Mouse (Mus musculus): ENCODE measurements around the gene Cbs. TPM values are rescaled to one million over a fixed set of nuclear protein-coding genes. Genes with fewer than 3 reads are reported as not detected.

Gene Cbs
- total RNA-seq (2021), result 1 to 10 TPM; 3.4 to 4.9 TPM
- long read RNA-seq, experiment 1, full-length matches to known transcripts, result 2 of 2 reads
- long read RNA-seq, experiment 1, partial matches to known transcripts, result 0 of 2 reads
- long read RNA-seq, experiment 1, other reads (novel, unspliced or antisense), result 0 of 2 reads
- long read RNA-seq, experiment 2, partial matches to known transcripts, result 0 of 2 reads
- long read RNA-seq, experiment 2, other reads (novel, unspliced or antisense), result 1 of 2 reads

GRCm38 (mm10) chr17:31636942-31637811 is at the start of gene Cbs:
TSS of gene Cbs (minus strand) at chr17:31637238.
- DNase-seq, result peak; percentile 84 to 89

- peak; percentile 16 to 35 for DNase-seq
These were observed 49.2 kb upstream of the Cbs start for GRCm38 (mm10) chr17:31686225-31686564.

DNA sequence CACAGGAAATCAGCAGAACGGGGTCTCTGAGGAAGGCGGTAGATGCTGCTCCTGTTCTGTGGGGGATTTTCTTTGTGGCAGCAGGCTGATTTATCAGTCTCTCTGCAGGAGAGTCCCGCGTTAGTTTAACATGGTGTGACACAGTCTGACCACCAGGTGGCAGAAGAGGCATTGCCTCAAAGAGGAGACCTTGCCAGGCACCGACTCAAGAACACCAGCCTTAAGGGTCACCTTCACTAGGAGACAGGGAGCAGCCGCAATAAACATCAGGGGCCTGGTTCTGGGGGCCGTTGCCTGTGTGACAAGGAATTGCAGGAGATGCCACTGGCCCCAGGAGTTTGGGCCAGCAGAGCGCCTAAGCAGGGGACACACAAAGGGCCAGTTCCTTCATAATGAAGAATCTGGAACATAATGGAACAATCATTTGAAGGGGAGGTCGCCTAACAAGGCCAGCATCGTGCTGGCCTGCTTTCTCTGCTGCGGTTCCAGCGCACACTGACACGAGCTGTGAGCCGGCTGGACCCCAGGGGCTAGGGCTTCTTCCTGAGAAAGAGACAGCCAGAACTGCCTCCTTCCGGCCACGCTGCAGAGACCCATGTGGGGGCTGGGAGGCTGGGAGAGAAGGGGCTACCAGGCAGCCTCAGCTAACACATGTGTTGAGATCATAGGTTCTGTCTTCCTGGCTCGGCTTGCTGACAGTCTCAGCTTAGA is 48.6 kb upstream of the Cbs start:
- peak; percentile 86 to 93 for DNase-seq

DNA sequence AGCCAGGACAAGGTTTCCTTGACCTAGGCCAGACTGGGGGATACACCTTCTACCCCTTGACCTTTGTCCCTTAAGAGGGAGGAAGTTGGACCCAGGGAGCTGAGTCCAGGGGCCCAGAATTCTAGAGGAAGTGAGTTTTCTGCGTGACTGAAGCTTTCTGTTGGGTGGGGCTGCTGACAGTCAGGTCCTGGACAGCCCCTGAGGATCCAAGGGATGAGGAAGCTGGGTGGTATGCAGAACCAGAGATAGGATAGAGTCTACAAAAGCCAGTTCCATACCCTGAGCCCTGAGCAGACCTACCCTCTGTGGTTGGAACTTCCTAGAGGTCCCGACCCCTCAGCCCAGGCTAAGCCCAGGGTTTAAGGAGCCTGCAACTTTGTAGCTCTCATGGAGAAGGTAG is 43.4 kb upstream of the Cbs start:
- DNase-seq, result no peak

GRCm38 (mm10) chr17:31677507-31677906 is 40.5 kb upstream of the Cbs start, which contains the start of gene Cryaa:
TSS of gene Cryaa (plus strand) at chr17:31677807.
- DNase-seq, result no peak

DNA sequence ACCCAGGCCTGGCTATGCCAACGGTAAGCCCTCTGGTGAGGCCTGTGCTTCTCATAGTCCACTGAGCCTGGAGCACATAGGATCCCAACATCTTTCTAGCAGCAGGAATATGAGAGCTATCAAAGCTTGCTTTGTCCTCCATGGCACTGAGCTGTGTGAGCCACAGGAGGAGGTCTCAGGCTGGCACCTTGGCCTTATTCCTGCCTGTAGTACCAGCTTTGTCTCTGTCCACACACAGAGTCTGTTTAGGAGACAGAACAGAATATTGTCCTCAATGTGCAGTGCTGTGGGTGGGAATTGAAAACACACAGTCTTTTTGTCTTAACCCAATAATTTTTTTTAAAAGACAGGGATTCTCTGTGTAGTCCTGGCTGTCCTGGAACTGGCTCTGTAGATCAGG is 37.4 kb upstream of the Cbs start:
- DNase-seq, result no peak

DNA sequence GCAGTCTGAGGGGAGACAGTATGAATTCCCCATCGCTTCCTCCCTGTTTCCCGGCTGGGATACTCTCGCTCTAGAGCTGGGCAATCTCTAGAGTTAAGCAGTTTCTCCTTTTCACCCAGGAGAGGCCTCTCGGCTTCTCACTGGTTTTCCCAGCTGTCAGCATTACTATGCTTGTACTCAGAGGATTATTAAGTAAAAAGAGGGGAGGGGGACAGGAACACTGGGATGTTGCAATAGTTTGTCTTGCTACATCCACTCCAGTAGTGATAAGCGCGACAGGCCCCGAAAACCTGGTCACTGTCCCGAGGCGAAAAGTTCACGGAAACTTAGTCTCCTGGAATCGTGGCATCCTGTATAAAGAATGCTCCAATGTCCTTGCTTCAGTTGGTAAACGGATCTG is 35.2 kb upstream of the Cbs start:
- no peak for DNase-seq

DNA sequence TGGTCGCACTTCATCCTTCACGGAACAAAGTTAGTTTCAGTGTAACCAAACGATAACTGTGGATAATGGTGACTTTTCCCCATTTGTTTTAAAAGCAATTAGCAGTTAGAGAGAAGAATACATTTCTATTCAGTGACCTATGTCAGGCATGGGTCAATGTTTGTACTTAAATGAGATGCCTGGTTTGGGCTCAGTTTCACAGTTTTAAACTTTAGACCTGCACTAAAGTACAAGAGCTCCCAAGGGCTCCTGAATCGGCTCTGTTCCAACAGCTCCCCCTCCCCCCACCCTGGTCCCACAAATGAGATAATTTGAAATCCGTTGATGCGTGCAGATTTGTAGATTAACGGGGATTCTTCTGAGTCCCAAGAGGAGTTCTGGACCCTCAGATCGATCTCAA is 34.7 kb upstream of the Cbs start:
- DNase-seq, result no peak

DNA sequence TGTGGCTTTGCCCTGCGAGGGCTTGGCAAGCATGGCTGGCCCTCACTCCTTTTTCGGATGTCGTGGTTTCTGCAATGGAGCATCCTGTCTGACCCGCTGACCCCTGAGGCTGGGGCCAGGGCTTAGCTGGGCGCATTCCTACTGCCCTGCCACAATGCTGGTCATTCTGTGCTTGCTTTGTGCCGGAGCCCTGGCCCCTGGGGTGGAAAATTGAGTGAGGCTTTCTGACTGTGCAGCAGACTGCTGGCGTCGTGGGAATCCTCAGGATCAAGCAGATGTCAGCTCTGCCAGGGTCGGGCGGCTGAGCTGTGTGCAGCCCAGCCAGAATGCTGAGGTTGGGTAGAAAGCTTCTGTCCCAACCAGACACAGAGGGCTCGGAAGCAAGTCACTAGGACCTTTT is 33.1 kb upstream of the Cbs start:
- DNase-seq, result no peak

- no peak for DNase-seq
These were observed 31.3 kb upstream of the Cbs start for GRCm38 (mm10) chr17:31668306-31668705.

DNA sequence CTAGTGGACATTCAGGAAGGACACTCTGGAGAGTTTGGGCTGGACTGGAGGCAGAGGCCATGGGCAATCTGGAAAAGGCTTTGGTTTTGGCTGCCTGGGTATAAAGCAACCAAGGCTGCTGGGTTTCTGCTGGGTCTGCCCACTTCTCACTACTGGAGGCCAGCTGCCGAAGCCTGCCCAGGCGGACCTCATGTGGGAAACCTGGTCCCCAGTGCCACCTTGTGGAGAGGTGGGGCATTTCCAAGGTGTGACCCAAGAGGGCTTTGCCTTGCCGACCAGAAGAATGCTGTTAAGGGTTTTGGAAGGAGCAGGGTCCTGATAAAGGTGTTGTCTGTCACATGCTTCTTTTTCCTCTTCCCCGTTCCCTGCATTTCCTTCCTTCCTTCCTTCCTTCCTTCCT is 27.7 kb upstream of the Cbs start:
- DNase-seq, result peak; percentile 74 to 84

- DNase-seq, result no peak
These were observed 25.8 kb upstream of the Cbs start for GRCm38 (mm10) chr17:31662855-31663254.

GRCm38 (mm10) chr17:31660661-31661250 is 23.7 kb upstream of the Cbs start:
- no peak for DNase-seq

DNA sequence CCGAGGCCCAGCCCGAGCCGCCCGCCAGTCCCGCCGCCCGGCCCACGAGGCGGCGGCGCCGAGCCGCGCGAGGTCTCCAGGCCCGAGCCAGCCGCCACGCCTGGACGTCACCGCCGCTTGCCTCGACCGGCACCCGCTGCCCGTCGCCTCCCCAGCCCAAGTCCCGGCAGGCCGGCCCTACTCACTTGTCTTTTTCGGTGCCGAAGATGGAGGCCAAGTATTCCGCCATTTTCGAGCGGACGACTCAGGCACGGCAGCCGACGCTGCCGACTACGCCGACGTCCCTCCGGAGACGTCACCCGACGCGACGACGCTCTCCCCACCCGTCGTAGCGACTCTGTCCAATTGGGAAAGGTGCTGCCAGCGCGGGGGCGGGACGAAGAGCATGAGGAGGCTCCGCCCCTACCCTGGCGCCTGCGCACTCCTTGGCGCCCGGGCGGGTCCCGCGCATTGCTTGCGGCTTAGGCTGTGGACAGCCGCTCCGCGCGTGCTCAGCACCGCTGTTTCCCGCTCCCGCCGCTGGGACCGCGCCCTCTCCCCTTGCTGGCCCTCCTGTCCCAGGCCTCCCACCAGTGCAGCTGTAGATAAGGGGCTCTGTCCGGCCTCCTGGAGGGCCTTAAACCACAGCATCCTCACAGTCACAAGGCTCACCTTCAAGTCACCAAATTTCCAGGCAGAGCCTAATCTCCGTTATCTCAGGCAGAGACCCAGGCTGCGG is 21.6 kb upstream of the Cbs start, which contains the start of gene U2af1:
Gene U2af1 (minus strand): TSS at position 425 of the 718 bp plus-strand sequence.
- DNase-seq, result peak; percentile 98

DNA sequence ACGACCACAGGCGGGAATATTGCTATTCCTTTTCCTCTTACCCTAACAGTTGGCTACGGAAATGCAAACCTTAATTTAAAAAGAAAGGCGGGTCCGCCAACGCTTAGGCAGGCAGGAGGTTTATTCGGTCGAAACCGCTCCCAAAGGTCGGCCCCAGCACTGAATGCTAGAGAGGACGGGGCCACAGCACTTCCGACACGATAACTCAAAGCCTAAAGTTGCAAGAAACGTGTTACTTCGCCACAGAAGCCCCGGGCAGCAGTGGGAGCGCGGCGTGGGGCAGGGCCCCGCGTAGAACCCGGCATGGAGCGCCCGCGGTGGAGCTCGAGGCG is 21.1 kb upstream of the Cbs start:
- no peak for DNase-seq

- no peak for DNase-seq
These were observed 20.3 kb upstream of the Cbs start for GRCm38 (mm10) chr17:31657141-31657983.

- no peak for DNase-seq
These were observed 19.6 kb upstream of the Cbs start for GRCm38 (mm10) chr17:31656682-31657081.

- DNase-seq, result no peak
These were observed 18.3 kb upstream of the Cbs start for GRCm38 (mm10) chr17:31655366-31655765.

DNA sequence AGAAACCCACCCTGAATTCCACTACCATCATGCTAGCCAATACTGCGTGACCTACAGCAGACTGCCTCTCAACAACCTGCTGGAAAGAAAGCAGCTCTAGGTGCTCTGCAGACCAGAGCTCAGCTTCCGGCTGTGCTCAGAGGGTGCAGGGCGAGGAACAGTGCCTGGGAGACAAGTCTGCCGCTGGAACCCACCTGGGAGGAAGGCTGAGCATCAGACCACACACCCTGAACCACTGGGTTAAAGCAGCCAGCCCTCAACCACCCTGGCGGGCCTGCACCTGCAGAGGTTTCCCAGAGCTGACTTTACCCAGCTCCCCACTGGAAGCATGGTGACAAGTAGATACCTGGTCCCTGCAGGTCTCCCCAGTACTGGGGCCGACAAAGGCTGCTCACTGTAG is 16.2 kb upstream of the Cbs start:
- DNase-seq, result no peak

GRCm38 (mm10) chr17:31652152-31652551 is 15.1 kb upstream of the Cbs start:
- peak; percentile 14 to 42 for DNase-seq
